Mouse (Mus musculus): Measurements from ENCODE around the gene Mc1r. TPM values are rescaled to one million over a fixed set of nuclear protein-coding genes. Genes with fewer than 3 reads are reported as not detected.

Gene Mc1r
- polyA plus RNA-seq (2017; shearing (Covaris generic)): 0.10 TPM

GRCm38 (mm10) chr8:123406786-123407185 lies at the start of gene Mc1r:
Mc1r (plus strand) TSS chr8:123407107.

GRCm38 (mm10) chr8:123373403-123374238 lies 33.3 kb upstream of the Mc1r start, which contains the start of gene Tcf25:
Tcf25 (plus strand) TSS chr8:123373753.

GRCm38 (mm10) chr8:123411246-123411645 lies 4.3 kb downstream of the Mc1r start, which contains the start of gene Tubb3:
Tubb3 (plus strand) TSS chr8:123411424.

GRCm38 (mm10) chr8:123423441-123423840 lies 16.5 kb downstream of the Mc1r start, which contains the start of gene Def8:
Def8 (plus strand) TSS chr8:123423527.

Other genes with a start within 250 kb of the Mc1r start
- gene Sult5a1, start 248.8 kb upstream of the Mc1r start, polyA plus RNA-seq (2017; shearing (Covaris generic)): not detected
- not detected for gene Dpep1, start 220.9 kb upstream of the Mc1r start, polyA plus RNA-seq (2017; shearing (Covaris generic))
- 227 TPM for gene Chmp1a, start 194.3 kb upstream of the Mc1r start, polyA plus RNA-seq (2017; shearing (Covaris generic))
- not detected for gene Spata33, start 194.3 kb upstream of the Mc1r start, polyA plus RNA-seq (2017; shearing (Covaris generic))
- 26.8 TPM for gene Cdk10, start 182.3 kb upstream of the Mc1r start, polyA plus RNA-seq (2017; shearing (Covaris generic))
- gene Spata2l, start 170.9 kb upstream of the Mc1r start, polyA plus RNA-seq (2017; shearing (Covaris generic)): 9.1 TPM
- gene Zfp276, start 152.9 kb upstream of the Mc1r start, polyA plus RNA-seq (2017; shearing (Covaris generic)): 23.2 TPM
- gene Vps9d1, start 152.8 kb upstream of the Mc1r start, polyA plus RNA-seq (2017; shearing (Covaris generic)): 19.5 TPM
- gene Fanca, start 88.5 kb upstream of the Mc1r start, polyA plus RNA-seq (2017; shearing (Covaris generic)): 13.2 TPM
- not detected for gene Spire2, start 74.4 kb upstream of the Mc1r start, polyA plus RNA-seq (2017; shearing (Covaris generic))
- 310 TPM for gene Tcf25, start 33.4 kb upstream of the Mc1r start, polyA plus RNA-seq (2017; shearing (Covaris generic))
- 0.57 TPM for gene Tubb3, start 4.3 kb downstream of the Mc1r start, polyA plus RNA-seq (2017; shearing (Covaris generic))
- 15.6 TPM for gene Def8, start 16.4 kb downstream of the Mc1r start, polyA plus RNA-seq (2017; shearing (Covaris generic))
- gene Afg3l1, start 70.8 kb downstream of the Mc1r start, polyA plus RNA-seq (2017; shearing (Covaris generic)): 71.5 TPM
- gene Dbndd1, start 108.4 kb downstream of the Mc1r start, polyA plus RNA-seq (2017; shearing (Covaris generic)): 0.64 TPM
- gene Gas8, start 111.7 kb downstream of the Mc1r start, polyA plus RNA-seq (2017; shearing (Covaris generic)): 11.0 TPM
- not detected for gene Rhou, start 246.8 kb downstream of the Mc1r start, polyA plus RNA-seq (2017; shearing (Covaris generic))

Data from activated CD4-positive, CD25-positive, alpha-beta regulatory T cell, adult 9 weeks (primary cell).